Mouse (Mus musculus): Measurements from ENCODE around the gene Saxo1.

The Saxo1 gene

GRCm38 (mm10) chr4:86558228-86558627 lies at the start of gene Saxo1:
Gene Saxo1, minus strand, starts transcription at chr4:86558328.
- no peak for DNase-seq

DNA sequence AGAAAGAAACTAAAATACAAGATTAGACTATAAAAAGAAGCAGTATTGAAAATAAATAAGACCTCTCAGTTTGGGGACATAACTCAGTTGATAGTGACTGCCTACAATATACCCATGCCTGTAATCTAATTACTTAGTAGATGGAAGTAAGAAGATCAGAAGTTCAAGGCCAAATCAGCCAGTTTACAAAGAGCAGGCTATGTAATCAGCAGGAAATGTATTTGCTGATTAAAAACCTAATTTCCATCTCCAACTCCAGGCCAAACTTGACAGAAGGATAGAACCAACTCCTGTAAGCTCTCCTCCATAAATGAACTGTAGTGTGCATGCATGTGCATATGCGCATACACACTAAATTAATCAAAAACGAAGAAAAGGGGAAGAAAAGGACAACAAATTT lies 33.2 kb upstream of the Saxo1 start:
- DNase-seq = no peak

DNA sequence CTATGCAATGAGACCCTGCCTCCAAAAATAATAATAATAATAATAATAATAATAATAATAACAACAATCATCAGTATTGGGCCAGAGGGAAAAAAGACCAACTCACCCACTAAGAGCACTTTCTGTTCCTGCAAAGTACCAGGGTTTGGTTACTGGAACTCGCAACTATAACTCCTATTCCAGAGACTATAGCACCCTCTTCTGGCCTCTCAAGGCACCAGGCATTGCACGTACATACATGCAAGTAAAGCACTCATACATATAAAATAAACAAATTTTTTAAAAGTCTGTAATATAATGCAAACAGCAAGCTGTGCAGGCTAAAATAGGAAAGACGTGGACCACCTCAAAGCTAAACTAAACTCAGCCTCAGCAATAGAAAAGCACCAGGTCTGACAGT lies 30.1 kb upstream of the Saxo1 start:
- no peak for DNase-seq

GRCm38 (mm10) chr4:86580591-86580990 lies 22.5 kb upstream of the Saxo1 start:
- no peak for DNase-seq

DNA sequence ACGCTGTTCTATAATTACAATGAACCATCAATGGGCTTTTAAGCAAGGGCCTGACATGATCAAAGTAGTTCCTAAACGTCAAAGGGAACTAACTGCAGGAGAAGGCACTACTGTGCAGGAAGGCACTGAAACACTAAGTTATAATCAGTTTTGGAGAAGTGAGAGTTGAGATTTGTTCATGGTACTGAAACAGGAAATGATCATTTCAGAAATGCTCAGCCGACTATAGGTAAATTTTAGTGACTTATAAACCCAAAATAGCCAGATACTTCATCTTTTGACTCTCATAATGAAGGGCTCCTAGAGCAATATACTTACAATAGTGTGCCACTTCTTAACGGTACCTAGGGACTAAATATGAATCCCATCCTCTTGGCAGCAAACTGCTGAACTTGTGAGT lies 21.9 kb upstream of the Saxo1 start:
- no peak for DNase-seq

- no peak for DNase-seq
These were observed 18.6 kb upstream of the Saxo1 start for GRCm38 (mm10) chr4:86576630-86577225.

DNA sequence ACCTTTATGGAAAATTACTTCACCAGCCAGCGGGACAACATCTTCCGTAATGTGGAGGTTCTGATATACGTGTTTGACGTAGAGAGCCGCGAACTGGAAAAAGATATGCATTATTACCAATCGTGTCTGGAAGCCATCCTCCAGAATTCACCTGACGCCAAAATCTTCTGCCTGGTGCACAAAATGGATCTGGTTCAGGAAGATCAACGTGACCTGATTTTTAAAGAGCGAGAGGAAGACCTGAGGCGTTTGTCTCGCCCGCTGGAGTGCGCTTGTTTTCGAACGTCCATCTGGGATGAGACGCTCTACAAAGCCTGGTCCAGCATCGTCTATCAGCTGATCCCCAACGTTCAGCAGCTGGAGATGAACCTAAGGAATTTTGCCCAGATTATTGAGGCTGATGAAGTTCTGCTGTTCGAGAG lies 18.0 kb upstream of the Saxo1 start:
- DNase-seq = peak; percentile 24

DNA sequence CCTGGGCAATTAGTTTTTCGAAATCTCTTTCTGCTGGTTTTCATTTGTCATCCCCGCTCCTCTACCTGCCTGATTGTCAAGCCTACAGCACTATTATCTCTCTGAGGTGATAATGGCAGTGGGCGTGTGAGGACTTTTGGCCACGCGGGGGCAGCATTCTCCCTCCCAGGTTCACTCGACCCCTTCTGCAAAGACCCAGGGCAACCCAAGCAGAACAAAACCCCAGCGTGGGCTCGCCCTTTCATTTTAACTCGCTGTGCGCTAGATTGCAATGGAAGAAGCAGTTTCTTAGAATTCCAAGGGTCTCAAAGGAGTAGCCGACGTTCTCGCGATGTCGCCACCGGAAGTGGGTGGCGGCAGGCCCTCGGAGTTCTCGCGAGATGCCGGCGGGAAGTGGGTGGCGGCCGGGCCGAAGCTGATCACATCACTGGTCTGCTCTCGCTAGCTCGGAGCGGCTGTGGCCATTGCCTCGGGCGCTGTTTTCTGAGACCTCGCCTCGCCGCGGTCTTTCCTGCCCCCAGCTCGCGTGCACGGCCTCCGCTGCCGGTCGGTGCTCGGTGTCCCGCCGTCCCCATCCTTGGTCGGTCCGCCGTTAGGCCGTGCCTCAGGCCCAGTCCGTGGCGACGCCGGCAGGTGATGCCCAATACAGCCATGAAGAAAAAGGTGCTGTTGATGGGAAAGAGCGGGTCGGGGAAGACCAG lies 17.3 kb upstream of the Saxo1 start, which contains the start of gene Rraga:
Gene Rraga (plus strand): TSS at position 386 of the 701 bp plus-strand sequence.
- peak; percentile 98 for DNase-seq

GRCm38 (mm10) chr4:86574939-86575282 lies 16.8 kb upstream of the Saxo1 start:
- no peak for DNase-seq

DNA sequence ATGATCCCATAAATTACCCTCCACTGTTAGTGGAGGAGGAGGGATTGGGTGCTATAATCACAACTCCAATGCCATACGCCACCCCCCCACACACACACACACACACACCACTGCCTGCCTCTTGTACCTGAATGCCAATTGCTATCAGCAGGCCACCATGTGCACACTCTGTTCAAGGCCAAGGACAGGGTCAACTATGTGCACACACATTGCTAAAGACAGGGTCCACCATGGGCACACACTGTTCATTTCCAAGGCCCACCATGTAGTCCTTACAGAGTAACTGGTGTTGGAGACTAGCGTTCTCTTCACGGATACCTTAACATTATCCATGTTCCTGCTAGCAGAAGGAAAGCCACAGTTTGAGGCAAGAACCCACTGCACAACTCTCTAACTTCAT lies 2.9 kb upstream of the Saxo1 start:
- no peak for DNase-seq

DNA sequence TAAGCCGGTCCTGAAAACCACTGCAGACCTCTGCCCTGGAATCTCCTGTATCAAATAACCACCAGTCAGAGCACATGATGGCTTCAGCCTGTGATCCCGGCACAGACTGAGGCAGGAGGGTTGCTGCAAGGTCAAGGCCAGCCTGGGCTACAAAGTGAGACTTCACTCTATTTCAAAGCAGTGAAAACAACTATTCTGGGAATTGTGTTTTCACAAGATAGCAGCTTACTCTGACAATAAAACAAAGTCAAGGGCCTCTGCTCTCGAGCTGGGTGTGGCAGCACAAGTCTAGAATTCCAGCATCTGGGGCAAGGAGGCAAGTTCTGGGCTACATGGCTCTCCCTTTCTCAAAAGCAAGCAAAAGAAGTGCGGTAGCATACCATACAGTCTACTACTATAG lies 878 bp upstream of the Saxo1 start:
- no peak for DNase-seq

DNA sequence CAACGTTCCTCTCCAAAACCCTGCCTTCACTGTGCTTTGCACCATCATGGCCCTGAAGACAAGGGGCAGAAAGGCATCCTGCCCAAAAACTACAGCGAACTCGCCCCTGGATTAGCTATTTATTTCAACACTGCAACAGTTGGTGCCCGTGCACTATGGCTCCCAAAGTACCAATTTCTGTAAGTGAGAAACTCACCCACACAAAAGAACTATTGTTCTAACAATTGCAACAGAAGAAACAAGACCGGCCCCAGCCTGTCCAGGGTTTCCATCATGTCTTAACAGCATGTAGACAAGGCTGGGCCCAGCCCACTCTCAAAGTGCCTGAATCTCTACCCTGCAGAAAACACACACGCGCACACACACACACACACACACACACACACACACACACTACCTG lies 757 bp downstream of the Saxo1 start:
- no peak for DNase-seq

GRCm38 (mm10) chr4:86555035-86555707 lies 3.0 kb downstream of the Saxo1 start:
- DNase-seq = no peak

GRCm38 (mm10) chr4:86548332-86548731 lies 9.8 kb downstream of the Saxo1 start:
- no peak for DNase-seq

- DNase-seq = no peak
These were observed 12.5 kb downstream of the Saxo1 start for GRCm38 (mm10) chr4:86545615-86546014.

DNA sequence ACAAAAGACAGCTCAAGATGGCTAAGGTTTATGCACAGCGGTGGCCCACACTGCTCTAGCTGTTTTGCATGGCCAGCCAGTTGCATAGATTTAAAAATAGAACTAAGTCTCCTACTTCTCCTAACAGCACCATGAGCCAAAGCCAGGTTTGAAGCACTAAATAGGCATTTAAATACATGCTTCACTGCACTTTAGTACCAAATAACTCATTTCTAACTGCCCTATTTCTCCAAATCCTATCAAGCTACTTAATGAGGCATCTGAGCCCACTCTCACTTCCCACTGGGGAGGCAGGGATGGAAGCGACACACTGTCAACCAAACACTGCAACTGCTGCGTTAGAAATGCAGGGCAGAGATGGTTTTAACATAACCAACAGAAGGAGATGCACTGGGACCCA lies 14.1 kb downstream of the Saxo1 start:
- DNase-seq = no peak

- DNase-seq = no peak
These were observed 16.6 kb downstream of the Saxo1 start for GRCm38 (mm10) chr4:86541573-86541972.

DNA sequence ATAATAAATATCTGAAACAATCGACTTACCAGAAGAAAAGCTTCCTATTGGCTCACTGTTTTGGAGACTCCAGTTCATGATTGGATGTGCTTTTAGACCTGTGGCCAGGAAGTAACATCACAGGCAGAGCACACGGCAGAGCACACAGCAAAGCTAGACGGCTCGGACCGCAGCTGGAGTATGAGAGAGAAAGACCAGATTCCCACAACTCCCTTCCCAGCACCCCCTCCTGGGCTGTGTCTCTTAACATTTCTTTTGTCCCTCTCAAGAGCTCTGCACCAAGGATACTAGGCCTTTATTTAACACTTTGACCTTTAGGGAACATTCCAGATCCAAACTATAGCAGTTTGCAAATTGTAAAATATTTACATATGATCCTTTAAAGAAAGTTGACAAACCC lies 19.2 kb downstream of the Saxo1 start:
- no peak for DNase-seq

- DNase-seq = no peak
These were observed 20.2 kb downstream of the Saxo1 start for GRCm38 (mm10) chr4:86537972-86538371.

- DNase-seq = no peak
These were observed 24.0 kb downstream of the Saxo1 start for GRCm38 (mm10) chr4:86534091-86534481.

- no peak for DNase-seq
These were observed 24.6 kb downstream of the Saxo1 start for GRCm38 (mm10) chr4:86533406-86534090.

DNA sequence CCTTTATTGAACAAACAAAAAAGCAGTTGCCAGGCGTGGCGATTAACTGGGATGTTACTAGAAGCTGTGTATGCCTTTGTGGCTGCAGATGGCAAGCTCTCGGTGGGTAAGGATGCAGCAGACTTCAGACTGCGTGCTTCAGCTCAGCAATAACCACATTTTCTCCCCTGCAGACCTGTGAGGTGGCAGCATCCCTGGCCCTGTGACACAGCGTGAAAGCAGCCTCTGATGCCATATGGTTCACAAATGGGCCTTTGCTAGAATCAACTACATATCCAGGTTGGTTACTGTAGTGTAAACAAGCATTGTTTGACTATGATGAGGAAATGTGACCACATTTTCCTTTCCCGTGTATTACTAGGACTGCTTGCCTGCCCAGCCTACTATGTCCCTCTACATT lies 29.0 kb downstream of the Saxo1 start:
- DNase-seq = no peak

All from right cerebral cortex, postnatal 14 days (tissue).